Mouse (Mus musculus) liver, embryonic 14.5 days (tissue): ENCODE measurements around the gene Polr3k.

Experiments
- CTCF ChIP-seq: IDR thresholded peaks from 2 replicates; pipeline ENCODE4 v1.5.1; 2016; ENCODE audit warnings: antibody characterized with exemption, low read depth, control low read depth
- EP300 ChIP-seq: IDR thresholded peaks from 2 replicates; pipeline ENCODE4 v1.6.1; 2016; ENCODE audit warnings: antibody characterized with exemption, low read depth

DNA sequence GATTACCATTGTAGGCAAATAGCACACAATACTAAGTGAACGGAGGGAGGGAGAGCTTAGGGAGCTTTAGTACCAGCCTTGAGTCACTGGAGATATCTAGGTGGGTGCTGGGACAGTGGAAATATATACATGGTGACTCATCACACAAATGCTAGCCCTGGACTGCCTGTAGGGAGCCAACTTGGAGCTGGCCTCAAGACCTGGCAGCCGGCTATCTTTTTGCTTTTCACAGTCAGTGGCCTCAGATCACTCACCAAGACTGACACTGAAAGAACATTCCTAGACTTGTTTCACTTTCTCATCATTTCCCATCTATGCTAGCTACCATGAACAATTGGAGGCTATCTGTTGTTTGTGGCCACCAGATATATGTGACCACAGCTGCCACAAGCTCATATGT, 31.4 kb upstream of the Polr3k start:
- TF ChIP-seq CTCF (no peak), EP300 (no peak)
